Mouse (Mus musculus) MEL (cell line): Measurements from ENCODE around the gene Filip1l.

Experiments used
- CTCF ChIP-seq, 3 experiments: IDR thresholded peaks in 2 of 3; conservative IDR thresholded peaks in 1 of 3; 2 replicates each; pipeline ENCODE4 v1.5.1; 2011 to 2012; ENCODE audit warnings: low read length in 3 of 3, low read depth in 2 of 3, mild to moderate bottlenecking in 2 of 3, improper control_type of control experiment in 1 of 3, inconsistent platforms in 1 of 3, mixed read lengths in 1 of 3, moderate library complexity in 1 of 3; ENCODE audit not compliant: control insufficient read depth in 1 of 3, insufficient read depth in 1 of 3, poor library complexity in 1 of 3, severe bottlenecking in 1 of 3
- GATA1 ChIP-seq: IDR thresholded peaks from 2 replicates; pipeline ENCODE4 v1.6.1; 2011; ENCODE audit warnings: low read depth, low read length, improper control_type of control experiment
- KAT2A ChIP-seq: conservative IDR thresholded peaks from 2 replicates; pipeline ENCODE4 v1.6.1; 2012; ENCODE audit warnings: low read depth, low read length, improper control_type of control experiment, inconsistent platforms
- MAX ChIP-seq: IDR thresholded peaks from 2 replicates; pipeline ENCODE4 v1.6.1; 2011; ENCODE audit warnings: low read length, improper control_type of control experiment
- MAZ ChIP-seq: IDR thresholded peaks from 2 replicates; pipeline ENCODE4 v1.6.1; 2012; ENCODE audit warnings: low read depth, mild to moderate bottlenecking, inconsistent platforms, low read length, improper control_type of control experiment
- POLR2A ChIP-seq, 2 experiments: IDR thresholded peaks; 2 replicates each; pipeline ENCODE4 v1.6.1; 2011 to 2012; ENCODE audit warnings: low read length in 2 of 2, mild to moderate bottlenecking in 2 of 2, control low read depth in 1 of 2, improper control_type of control experiment in 1 of 2, low read depth in 1 of 2, moderate library complexity in 1 of 2; ENCODE audit not compliant: control insufficient read depth in 1 of 2, insufficient read depth in 1 of 2, poor library complexity in 1 of 2
- POLR2AphosphoS2 ChIP-seq: IDR thresholded peaks from 2 replicates; pipeline ENCODE4 v1.6.1; 2011; ENCODE audit warnings: low read length, improper control_type of control experiment
- TAL1 ChIP-seq: IDR thresholded peaks from 2 replicates; pipeline ENCODE4 v1.6.1; 2012; ENCODE audit warnings: mild to moderate bottlenecking, inconsistent platforms, low read length, moderate library complexity, mixed read lengths
- USF1 ChIP-seq: IDR thresholded peaks from 2 replicates; pipeline ENCODE4 v1.6.1; 2014; ENCODE audit warnings: low read depth, mild to moderate bottlenecking, inconsistent platforms, low read length, improper control_type of control experiment, moderate library complexity

- no peak for TF ChIP-seq GATA1
- peak; percentile 46 to 68; a peak in 2 of 4 replicates for TF ChIP-seq POLR2A (IDR thresholded peaks at IDR 0.05; ENCODE audit: control insufficient read depth in 1 of 2, insufficient read depth in 1 of 2, low read depth in 1 of 2, low read length in 2 of 2, poor library complexity in 1 of 2)
- TF ChIP-seq TAL1: no peak
- TF ChIP-seq KAT2A: peak; percentile 86
- TF ChIP-seq MAX: peak; percentile 99
- peak; percentile 57; the same call in 1 of the 2 replicates for TF ChIP-seq MAZ
- peak; percentile 47; the same call in 1 of the 2 replicates for TF ChIP-seq USF1
- no peak for TF ChIP-seq CTCF (IDR thresholded peaks at IDR 0.05 in 2 of 3, conservative IDR thresholded peaks at IDR 0.05 in 1 of 3; ENCODE audit: control insufficient read depth in 1 of 3, insufficient read depth in 1 of 3, low read depth in 2 of 3, low read length in 3 of 3, poor library complexity in 1 of 3, severe bottlenecking in 1 of 3)
- peak; percentile 29; the same call in 1 of the 2 replicates for TF ChIP-seq POLR2AphosphoS2
Observed at GRCm38 (mm10) chr16:57606444-57607227, 253.7 kb downstream of the Filip1l start, which contains the start of gene Cmss1.
